Mouse (Mus musculus) embryonic facial prominence, embryonic 15.5 days (tissue): ENCODE results near the gene Ubap2l. TPM values are rescaled to one million over a fixed set of nuclear protein-coding genes. Genes with fewer than 3 reads are reported as not detected.

ENCODE experiments used
- ATAC-seq: fragments of 200-750 bp; cut with Nextera tagmentation; 2 replicates; pipeline ENCODE4 v1.8.0; 2017; ENCODE audit warnings: low read depth, moderate TSS enrichment; ENCODE audit not compliant: insufficient number of reproducible peaks, low FRiP score, low TSS enrichment
- H3K27ac ChIP-seq: fragments of 300-500 bp; sonication (generic); replicated peaks from 2 replicates; pipeline ENCODE4 v1.5.1; 2015; ENCODE audit warnings: mild to moderate bottlenecking, inconsistent platforms
- H3K27me3 ChIP-seq: fragments of 300-500 bp; sonication (generic); 2 replicates; pipeline ENCODE4 v1.6.1; 2015; ENCODE audit warnings: inconsistent platforms
- H3K36me3 ChIP-seq: fragments of 300-500 bp; sonication (generic); 2 replicates; pipeline ENCODE4 v1.6.1; 2015; ENCODE audit warnings: mild to moderate bottlenecking, inconsistent platforms
- H3K4me1 ChIP-seq: fragments of 300-500 bp; sonication (generic); 2 replicates; pipeline ENCODE4 v1.6.1; 2015; ENCODE audit warnings: inconsistent platforms
- H3K4me2 ChIP-seq: fragments of 300-500 bp; sonication (generic); replicated peaks from 2 replicates; pipeline ENCODE4 v1.6.1; 2015; ENCODE audit warnings: mild to moderate bottlenecking, inconsistent platforms
- H3K4me3 ChIP-seq: fragments of 300-500 bp; sonication (generic); replicated peaks from 2 replicates; pipeline ENCODE4 v1.5.1; 2015; ENCODE audit warnings: mild to moderate bottlenecking, inconsistent platforms
- H3K9ac ChIP-seq: fragments of 300-500 bp; sonication (generic); 2 replicates; pipeline ENCODE4 v1.6.1; 2015; ENCODE audit warnings: inconsistent platforms
- H3K9me3 ChIP-seq: fragments of 300-500 bp; sonication (generic); replicated peaks from 2 replicates; pipeline ENCODE4 v1.6.1; 2016; ENCODE audit warnings: inconsistent platforms
- WGBS: fragments of 180-500 bp; shearing (Covaris S2); methylation state at CpG from one replicate; pipeline ENCODE4 v1.1.7; 2015; 5-methylcytosine and 5-hydroxymethylcytosine counted together
- polyA plus RNA-seq: library from polyadenylated mRNA; unstranded; fragments of >200 nt; fragmentation: Nextera tagmentation; extraction: Ambion mirVana; gene quantifications from 2 replicates; pipeline ENCODE4 v1.2.1, GENCODE M21; 2015

Ubap2l gene
- 175 and 176 TPM in 2 replicates for polyA plus RNA-seq

DNA sequence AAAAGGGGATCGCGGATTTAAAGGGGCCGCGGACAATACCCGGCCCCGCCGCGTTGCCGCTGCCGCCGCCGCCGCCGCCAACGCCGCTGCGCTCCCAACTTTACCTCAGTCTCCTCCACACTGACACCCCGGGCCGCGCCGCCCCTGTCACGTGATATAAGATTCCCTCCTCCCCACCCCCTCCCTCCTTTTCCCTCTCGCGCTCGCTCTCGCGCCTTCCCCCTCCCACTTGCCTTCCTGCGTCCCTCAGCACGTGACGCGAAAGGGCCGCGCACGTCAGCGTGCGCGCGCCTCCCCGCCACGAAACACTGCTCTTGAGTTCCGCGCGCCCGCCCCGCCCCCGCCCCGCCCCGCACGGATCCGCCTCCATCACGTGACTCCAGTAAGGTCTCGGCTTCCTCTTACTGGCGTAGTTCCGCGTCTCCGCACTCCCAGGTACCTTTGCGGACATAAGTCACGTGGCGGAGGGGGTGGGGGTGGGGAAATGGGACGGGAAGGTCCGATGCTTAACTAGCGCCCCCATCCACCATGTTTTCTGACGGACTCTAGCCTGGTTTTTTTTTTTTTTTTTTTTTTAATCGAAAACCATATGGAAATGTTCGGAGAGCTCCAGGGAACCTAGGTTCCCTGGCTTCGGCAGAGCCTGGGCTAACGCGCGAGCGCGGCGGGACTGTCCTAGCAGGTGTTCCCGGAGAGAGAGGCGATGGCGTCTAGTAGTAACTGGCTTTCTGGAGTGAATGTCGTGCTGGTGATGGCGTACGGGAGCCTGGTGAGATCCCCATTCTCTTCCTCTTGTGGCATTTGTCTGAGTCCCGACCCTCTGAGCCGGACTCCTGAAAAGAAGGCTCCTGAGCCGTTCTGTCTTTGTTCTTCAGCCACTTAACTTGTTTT is at the start of gene Ubap2l:
Ubap2l (minus strand) TSS at position 278 of the 891 bp plus-strand sequence.
- Histone ChIP-seq H3K4me1 (peaks cover 24% of the 10 kb centered on the region), H3K9me3 (no peaks in the 10 kb centered on the region), H3K9ac (peak within 1 kb of the TSS; percentile 93), H3K27me3 (no peaks in the 10 kb centered on the region), H3K4me2 (peak within 1 kb of the TSS; percentile 58), H3K4me3 (peak within 1 kb of the TSS; percentile 87), H3K36me3 (peaks cover 28% of the 10 kb centered on the region), H3K27ac (peak within 1 kb of the TSS; percentile 98)
- ATAC-seq: peak; percentile 95
- WGBS: under 1% methylated on average over 81 of the region's 81 CpGs

DNA sequence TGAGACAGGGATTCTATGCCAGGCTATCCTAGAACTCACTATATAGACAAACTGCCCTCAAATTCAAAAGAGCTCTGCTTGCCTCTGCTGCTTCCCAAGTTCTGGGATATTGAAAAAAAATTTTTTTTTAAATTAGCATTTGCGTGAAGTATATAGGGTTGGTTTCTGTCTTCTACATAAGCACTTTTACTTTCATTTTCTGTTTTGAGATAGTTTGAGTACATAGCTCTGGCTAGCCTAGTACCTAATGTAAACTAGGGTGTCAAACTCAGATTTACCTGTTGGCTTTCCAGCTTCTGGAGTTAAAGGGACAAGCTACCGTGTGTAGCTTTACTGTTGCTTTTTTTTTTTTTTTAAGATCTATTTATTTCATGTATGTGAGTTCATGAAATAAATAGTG is 49.2 kb upstream of the Ubap2l start:
- no peak overlapping the region for H3K4me3 ChIP-seq
- no peaks in the 10 kb centered on the region for H3K9me3 ChIP-seq
- 90% methylated on average over 2 of the region's 2 CpGs for WGBS
- peaks cover 25% of the 10 kb centered on the region for H3K36me3 ChIP-seq
- no peak overlapping the region for H3K9ac ChIP-seq
- H3K4me1 ChIP-seq: no peaks in the 10 kb centered on the region
- H3K27ac ChIP-seq: no peak overlapping the region
- H3K4me2 ChIP-seq: no peak overlapping the region
- ATAC-seq: no peak
- no peaks in the 10 kb centered on the region for H3K27me3 ChIP-seq

DNA sequence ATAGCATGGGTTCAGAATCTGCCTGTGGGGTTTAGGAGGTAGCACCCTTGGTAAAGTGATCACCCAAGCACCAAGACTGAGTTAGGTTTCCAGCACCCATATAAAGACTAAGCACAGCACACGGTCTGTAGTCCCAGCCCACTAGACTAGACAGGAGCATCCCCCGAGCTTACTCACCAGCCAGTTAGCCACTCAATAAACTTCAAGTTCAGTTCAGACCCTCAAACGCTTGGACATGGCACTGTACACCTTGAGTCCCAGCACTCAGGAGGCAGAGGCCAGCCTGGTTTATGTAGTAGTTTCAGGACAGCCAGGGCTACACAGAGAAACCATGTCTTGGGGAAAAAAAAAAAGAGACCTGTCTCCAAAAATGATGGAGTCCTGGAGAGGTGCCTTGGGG is 48.6 kb upstream of the Ubap2l start:
- Histone ChIP-seq H3K4me3 (no peak overlapping the region), H3K27ac (no peak overlapping the region), H3K36me3 (peaks cover 31% of the 10 kb centered on the region), H3K9ac (no peak overlapping the region), H3K4me1 (no peaks in the 10 kb centered on the region), H3K9me3 (no peaks in the 10 kb centered on the region), H3K27me3 (no peaks in the 10 kb centered on the region), H3K4me2 (no peak overlapping the region)
- ATAC-seq: no peak
- WGBS: 92% methylated on average over 3 of the region's 3 CpGs

DNA sequence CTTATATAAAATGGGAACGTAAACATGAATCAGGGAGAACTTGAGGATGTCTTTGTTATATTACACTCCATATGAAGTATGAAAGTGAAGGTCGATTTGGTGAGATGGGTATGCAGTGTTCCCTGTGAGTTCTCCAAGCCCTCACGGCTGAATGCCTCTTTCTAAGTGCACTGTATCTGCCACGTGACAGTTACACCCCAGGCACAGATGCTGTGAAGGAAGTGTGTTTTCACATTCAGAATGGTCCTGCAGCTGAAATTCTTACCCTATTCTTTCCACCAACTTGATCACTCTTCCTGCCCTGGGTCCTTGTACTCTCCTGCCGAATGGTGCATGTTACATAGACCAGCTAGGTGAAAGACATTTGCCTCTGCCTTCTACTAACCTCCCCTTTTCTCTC is 45.5 kb upstream of the Ubap2l start:
- no peak for ATAC-seq
- Histone ChIP-seq H3K9ac (no peak overlapping the region), H3K27ac (no peak overlapping the region), H3K36me3 (peaks cover 58% of the 10 kb centered on the region), H3K9me3 (no peaks in the 10 kb centered on the region), H3K4me1 (no peaks in the 10 kb centered on the region), H3K4me2 (no peak overlapping the region), H3K27me3 (no peaks in the 10 kb centered on the region), H3K4me3 (no peak overlapping the region)
- 85% methylated on average over 5 of the region's 5 CpGs for WGBS

DNA sequence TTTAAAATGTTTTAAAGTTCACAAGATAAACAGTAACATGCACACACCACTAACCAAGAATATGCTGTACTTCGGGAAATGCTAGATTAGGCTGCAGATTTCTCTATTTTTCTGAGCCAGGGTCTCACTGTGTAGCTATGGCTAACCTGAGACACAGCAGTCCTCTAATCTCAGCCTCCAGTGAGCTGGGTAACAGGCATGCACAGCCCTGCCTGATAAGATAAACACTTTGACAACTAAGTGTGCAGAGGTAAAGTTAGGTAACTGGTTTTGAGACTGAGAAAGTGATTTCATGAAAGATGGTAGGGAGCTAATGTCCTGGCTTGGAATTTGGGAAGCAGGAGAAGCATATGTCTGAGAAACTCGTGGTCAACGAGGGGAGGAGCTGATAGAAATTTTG is 42.0 kb upstream of the Ubap2l start:
- Histone ChIP-seq H3K4me2 (no peak overlapping the region), H3K9me3 (no peaks in the 10 kb centered on the region), H3K36me3 (peaks cover 83% of the 10 kb centered on the region), H3K4me3 (no peak overlapping the region), H3K27ac (no peak overlapping the region), H3K9ac (no peak overlapping the region), H3K27me3 (no peaks in the 10 kb centered on the region), H3K4me1 (no peaks in the 10 kb centered on the region)
- WGBS: 98% methylated on average over 3 of the region's 3 CpGs
- no peak for ATAC-seq

DNA sequence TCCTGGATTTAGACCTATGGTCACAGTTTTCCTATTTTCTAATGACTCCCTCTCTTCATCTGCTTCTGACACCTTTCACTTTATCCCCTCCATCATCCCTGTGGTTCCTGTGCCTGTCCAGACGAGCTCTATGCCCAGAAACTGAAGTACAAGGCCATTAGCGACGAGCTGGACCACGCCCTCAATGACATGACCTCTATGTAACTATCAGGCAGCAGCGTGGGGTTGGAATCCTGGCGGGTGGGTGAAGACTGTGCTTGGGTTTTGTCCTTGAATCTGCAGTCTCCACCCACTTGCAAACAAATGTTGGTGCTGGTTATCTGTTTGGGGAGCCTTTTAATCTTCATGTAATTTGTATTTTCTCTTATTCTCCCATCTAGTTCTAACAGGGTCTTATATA is 38.5 kb upstream of the Ubap2l start:
- Histone ChIP-seq H3K27me3 (no peaks in the 10 kb centered on the region), H3K27ac (no peak overlapping the region), H3K4me1 (no peaks in the 10 kb centered on the region), H3K9ac (no peak overlapping the region), H3K9me3 (no peaks in the 10 kb centered on the region), H3K4me2 (no peak overlapping the region), H3K4me3 (no peak overlapping the region), H3K36me3 (peaks cover 88% of the 10 kb centered on the region)
- WGBS: 81% methylated on average over 6 of the region's 6 CpGs
- no peak for ATAC-seq

DNA sequence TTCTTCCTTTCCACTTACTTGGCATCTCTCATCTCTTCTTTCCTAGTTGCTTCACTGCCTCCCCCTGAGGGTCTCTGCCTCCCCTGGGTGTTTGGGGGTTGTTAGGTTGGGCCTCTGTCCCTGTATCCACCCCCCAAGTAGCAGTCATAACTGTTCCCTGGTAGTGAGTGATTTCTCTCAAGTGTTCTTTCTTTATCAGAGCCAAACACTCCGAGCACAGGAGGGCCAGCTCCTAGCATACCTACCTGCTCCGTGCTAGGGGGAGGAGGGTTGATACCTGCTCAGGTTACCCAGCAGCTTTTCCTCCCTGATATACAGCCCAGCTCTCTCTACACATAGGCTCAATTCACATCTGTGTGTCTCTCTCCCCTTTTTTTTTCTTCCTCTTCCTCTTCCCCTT is 36.2 kb upstream of the Ubap2l start:
- no peaks in the 10 kb centered on the region for H3K27me3 ChIP-seq
- no peak overlapping the region for H3K4me2 ChIP-seq
- ATAC-seq: no peak
- no peak overlapping the region for H3K4me3 ChIP-seq
- peaks cover 67% of the 10 kb centered on the region for H3K36me3 ChIP-seq
- H3K9me3 ChIP-seq: no peaks in the 10 kb centered on the region
- no peak overlapping the region for H3K9ac ChIP-seq
- H3K4me1 ChIP-seq: peaks cover 18% of the 10 kb centered on the region
- no peak overlapping the region for H3K27ac ChIP-seq
- WGBS: 88% methylated on average over 2 of the region's 2 CpGs

DNA sequence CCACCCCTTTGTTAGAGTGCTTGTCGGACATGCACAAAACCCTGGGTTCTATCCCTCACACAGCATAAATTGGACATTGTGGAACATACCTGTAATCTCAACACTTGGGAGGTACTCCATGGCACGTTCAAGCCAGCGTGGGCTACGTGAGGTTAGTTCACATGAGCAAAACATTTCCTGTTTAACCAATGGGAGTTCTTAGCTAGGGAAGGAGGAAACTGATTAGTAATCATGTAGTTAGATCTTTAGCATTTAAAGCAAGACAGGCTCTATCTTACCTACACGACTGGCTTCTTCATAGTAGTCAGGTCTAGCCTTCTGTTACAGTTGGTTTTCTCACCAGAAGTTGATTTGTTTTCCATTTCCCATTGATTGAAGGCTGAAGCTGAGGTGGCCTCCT is 33.6 kb upstream of the Ubap2l start:
- 87% methylated on average over 5 of the region's 5 CpGs for WGBS
- Histone ChIP-seq H3K36me3 (peaks cover 44% of the 10 kb centered on the region), H3K4me1 (peaks cover 43% of the 10 kb centered on the region), H3K27me3 (no peaks in the 10 kb centered on the region), H3K4me3 (no peak overlapping the region), H3K9me3 (no peaks in the 10 kb centered on the region), H3K4me2 (no peak overlapping the region), H3K9ac (no peak overlapping the region), H3K27ac (no peak overlapping the region)
- ATAC-seq: no peak

DNA sequence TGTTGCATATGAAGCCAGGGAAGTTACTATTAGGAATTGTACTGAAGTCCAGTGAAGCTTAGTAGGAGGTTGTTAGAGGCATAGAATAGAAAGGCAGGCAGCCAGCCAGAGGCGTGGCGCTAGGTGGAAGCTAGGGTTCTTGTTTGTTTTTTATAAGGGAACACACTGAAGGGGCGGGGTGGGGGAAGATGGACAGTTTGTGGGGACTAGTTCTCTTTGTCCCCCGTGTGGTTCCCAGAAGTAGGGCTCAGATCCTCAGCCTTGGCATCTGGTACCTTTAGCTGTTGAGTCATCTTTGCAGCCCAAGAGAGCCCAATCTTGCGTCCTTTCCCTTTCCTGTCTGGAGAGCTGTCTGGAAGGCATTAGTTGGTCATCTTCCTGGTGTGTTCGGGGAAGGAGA is 32.9 kb upstream of the Ubap2l start:
- no peaks in the 10 kb centered on the region for H3K27me3 ChIP-seq
- H3K36me3 ChIP-seq: peaks cover 36% of the 10 kb centered on the region
- H3K27ac ChIP-seq: no peak overlapping the region

DNA sequence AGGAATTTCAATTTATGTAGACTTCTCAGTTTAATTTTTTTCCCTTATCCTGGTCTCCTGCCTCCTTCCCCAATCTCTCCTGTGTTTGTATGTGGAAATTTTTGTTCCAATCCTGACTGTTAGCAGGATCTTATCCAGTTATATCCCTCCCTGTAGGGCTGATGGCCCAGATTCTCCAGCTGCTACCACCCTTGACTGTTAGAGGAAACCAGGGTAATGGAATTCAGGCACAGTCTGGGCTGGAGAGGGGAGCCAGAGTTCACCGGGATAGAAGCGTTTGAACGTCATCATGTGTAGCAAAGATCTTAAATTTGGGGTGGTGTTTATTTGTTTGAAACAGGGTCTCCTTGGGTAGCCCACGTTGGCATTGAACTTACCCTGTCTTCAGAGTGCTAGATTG is 32.4 kb upstream of the Ubap2l start:
- Histone ChIP-seq H3K36me3 (peaks cover 32% of the 10 kb centered on the region), H3K27me3 (no peaks in the 10 kb centered on the region), H3K9ac (no peak overlapping the region), H3K4me2 (no peak overlapping the region), H3K9me3 (no peaks in the 10 kb centered on the region), H3K27ac (0 out of 2 replicates have a peak overlapping the region, but pooled peaks have one; percentile 34), H3K4me1 (peaks cover 46% of the 10 kb centered on the region), H3K4me3 (no peak overlapping the region)
- WGBS: 68% methylated on average over 4 of the region's 4 CpGs
- no peak for ATAC-seq

More for the DNA sequence above, 32.9 kb upstream of the Ubap2l start:
- Histone ChIP-seq H3K4me2 (no peak overlapping the region), H3K9ac (no peak overlapping the region), H3K9me3 (no peaks in the 10 kb centered on the region), H3K4me1 (peaks cover 46% of the 10 kb centered on the region), H3K4me3 (no peak overlapping the region)
- no peak for ATAC-seq
- 70% methylated on average over 6 of the region's 6 CpGs for WGBS

DNA sequence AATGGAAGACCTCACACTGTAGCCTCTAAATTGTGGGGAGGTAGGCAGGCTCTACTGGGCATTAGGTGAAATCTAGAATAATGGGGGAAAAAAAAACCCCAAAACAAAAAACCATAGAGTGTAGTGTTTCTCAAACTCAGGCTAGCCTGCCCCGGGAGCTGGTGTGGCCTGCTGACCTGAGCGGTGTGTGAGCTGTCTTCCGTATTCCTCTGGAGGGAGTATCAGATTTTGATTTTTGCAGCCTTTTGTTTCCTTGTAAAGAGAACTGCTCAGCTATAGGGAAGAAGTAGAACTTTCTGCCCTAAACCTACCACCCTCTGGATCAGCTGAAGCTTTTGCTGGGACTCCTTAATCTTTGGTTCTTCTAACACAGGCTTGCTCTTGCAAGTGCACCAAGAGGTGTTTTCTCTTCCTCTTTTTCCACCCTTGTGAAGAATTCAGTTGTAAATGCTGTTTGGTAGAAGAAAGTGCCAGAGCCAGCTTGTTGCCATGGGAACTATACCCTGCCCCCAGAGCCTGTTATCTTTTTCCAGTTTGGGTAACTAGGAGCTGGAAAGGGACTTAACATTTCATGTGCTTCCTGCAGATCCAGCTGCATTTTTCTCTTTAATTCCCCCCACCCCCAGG is 31.4 kb upstream of the Ubap2l start:
- H3K4me1 ChIP-seq: peaks cover 50% of the 10 kb centered on the region
- peaks cover 22% of the 10 kb centered on the region for H3K36me3 ChIP-seq
- H3K4me2 ChIP-seq: no peak overlapping the region
- WGBS: 56% methylated on average over 3 of the region's 3 CpGs
- peak overlapping the region; percentile 56 for H3K27ac ChIP-seq
- no peaks in the 10 kb centered on the region for H3K9me3 ChIP-seq
- no peak for ATAC-seq
- no peak overlapping the region for H3K4me3 ChIP-seq
- H3K27me3 ChIP-seq: no peaks in the 10 kb centered on the region
- H3K9ac ChIP-seq: no peak overlapping the region
